Mouse (Mus musculus) thymus, adult 2 months (tissue): ENCODE measurements around the gene Atxn1.

Experiments
- CTCF ChIP-seq: fragments of 200-500 bp; IDR thresholded peaks from 2 replicates; pipeline ENCODE4 v1.5.1; 2012; ENCODE audit warnings: mild to moderate bottlenecking, control low read depth, low read length, moderate library complexity, borderline replicate concordance; ENCODE audit not compliant: control insufficient read depth, poor library complexity, insufficient read depth; ENCODE audit errors: extremely low read depth
- POLR2A ChIP-seq: fragments of 200-500 bp; IDR thresholded peaks from 2 replicates; pipeline ENCODE4 v1.6.1; 2012; ENCODE audit warnings: mild to moderate bottlenecking, low read length, control low read depth, moderate library complexity; ENCODE audit not compliant: control insufficient read depth, poor library complexity, insufficient read depth; ENCODE audit errors: extremely low read depth

GRCm38 (mm10) chr13:45938083-45938482 lies 26.7 kb downstream of the Atxn1 start:
- TF ChIP-seq CTCF: no peak
- no peak for TF ChIP-seq POLR2A
